Mouse (Mus musculus) lung, embryonic 14.5 days (tissue): ENCODE measurements at regions not wholly inside any gene's neighbourhood (a gene's known extent, or its start where the extent isn't known, plus 50 kb on each side); places are given as distances from the start of the nearest gene placed in this dataset.
"Not testable (repeated sequence)": the region's sequence is repeated elsewhere in the genome, so short reads cannot be mapped to it uniquely, and the experiment has no call there.

Source experiments
- ATAC-seq: fragments of 200-750 bp; cut with Nextera tagmentation; 2 replicates; pipeline ENCODE4 v1.8.0; 2017; ENCODE audit warnings: mild to moderate bottlenecking, moderate TSS enrichment, moderate library complexity; ENCODE audit not compliant: insufficient read depth
- DNase-seq: peaks from one replicate; pipeline ENCODE4 v3.0.0-alpha.2; 2015
- H3K27ac ChIP-seq: fragments of 300-500 bp; sonication (generic); 2 replicates; pipeline ENCODE4 v1.5.1; 2014; ENCODE audit warnings: low read depth, mild to moderate bottlenecking, moderate library complexity
- H3K27me3 ChIP-seq: fragments of 300-500 bp; sonication (generic); 2 replicates; pipeline ENCODE4 v1.6.1; 2014; ENCODE audit warnings: low read length, control low read depth; ENCODE audit not compliant: insufficient read depth
- H3K36me3 ChIP-seq: fragments of 300-500 bp; sonication (generic); 2 replicates; pipeline ENCODE4 v1.6.1; 2014; ENCODE audit warnings: control low read depth; ENCODE audit not compliant: insufficient read depth
- H3K4me1 ChIP-seq: fragments of 300-500 bp; sonication (generic); 2 replicates; pipeline ENCODE4 v1.6.1; 2014; ENCODE audit warnings: antibody characterized with exemption, control low read depth; ENCODE audit not compliant: insufficient read depth
- H3K4me2 ChIP-seq: fragments of 300-500 bp; sonication (generic); 2 replicates; pipeline ENCODE4 v1.6.1; 2014; ENCODE audit warnings: mild to moderate bottlenecking
- H3K4me3 ChIP-seq: fragments of 300-500 bp; sonication (generic); 2 replicates; pipeline ENCODE4 v1.5.1; 2014; ENCODE audit warnings: low read depth, low read length
- H3K9ac ChIP-seq: fragments of 300-500 bp; sonication (generic); 2 replicates; pipeline ENCODE4 v1.6.1; 2014
- H3K9me3 ChIP-seq: fragments of 300-500 bp; sonication (generic); 2 replicates; pipeline ENCODE4 v1.6.1; 2016; ENCODE audit warnings: low read depth, low read length, control low read depth
- CTCF ChIP-seq: IDR thresholded peaks from 2 replicates; pipeline ENCODE4 v1.5.1; 2016; ENCODE audit warnings: antibody characterized with exemption, low read depth
- WGBS: fragments of 180-500 bp; shearing (Covaris S2); extraction: QIAGEN DNeasy Blood & Tissue Kit; methylation state at CpG from one replicate; pipeline ENCODE4 v1.1.7; 2014; 5-methylcytosine and 5-hydroxymethylcytosine counted together

DNA sequence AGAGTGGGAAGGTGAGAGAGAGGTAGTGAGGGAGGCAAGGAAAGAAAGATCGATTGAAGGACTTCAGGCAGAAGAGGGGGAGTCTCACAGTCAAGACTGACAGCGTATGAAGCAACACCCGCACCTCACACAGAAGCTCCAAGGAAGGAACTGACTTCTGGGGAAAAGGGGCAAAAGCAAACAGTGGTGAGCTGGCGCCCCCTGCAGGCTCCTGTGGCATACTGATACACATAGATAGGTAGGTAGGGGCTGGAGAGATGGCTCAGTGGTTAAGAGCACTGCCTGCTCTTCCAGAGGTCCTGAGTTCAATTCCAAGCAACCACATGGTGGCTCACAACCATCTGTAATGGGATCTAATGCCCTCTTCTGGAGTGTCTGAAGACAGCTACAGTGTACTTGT is 183.0 kb downstream of the Prdm2 start:
- H3K9ac ChIP-seq, H3K27ac ChIP-seq, DNase-seq, H3K4me2 ChIP-seq, H3K4me1 ChIP-seq, ATAC-seq, H3K27me3 ChIP-seq, H3K4me3 ChIP-seq, H3K9me3 ChIP-seq, H3K36me3 ChIP-seq: not testable (repeated sequence)
- 56% methylated on average over 4 of the region's 4 CpGs for WGBS
- TF ChIP-seq CTCF, result 0 out of 2 replicates have a peak, but pooled peaks have one; percentile 21

DNA sequence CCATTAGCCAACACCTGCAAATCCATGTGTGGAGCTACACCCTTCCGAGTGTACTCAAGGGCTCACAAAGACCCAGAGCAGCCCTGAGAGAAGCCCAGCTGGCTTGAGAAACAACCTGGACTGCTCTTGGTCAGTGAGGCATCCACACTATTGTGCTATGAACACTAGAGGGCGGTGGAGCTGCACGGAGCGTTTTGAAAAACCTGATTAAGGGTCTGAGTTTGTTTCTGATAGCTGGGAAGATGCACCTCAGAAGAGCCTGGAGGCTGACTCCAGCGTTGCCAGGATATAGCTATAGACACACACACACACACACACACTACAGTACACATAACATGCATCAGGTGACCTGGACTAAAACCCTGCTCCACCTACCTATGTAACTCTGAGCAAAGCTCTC is 185.5 kb downstream of the Prdm2 start:
- H3K4me1 ChIP-seq, result no peaks in the 10 kb centered on the region
- H3K27ac ChIP-seq, result no peak overlapping the region
- no peak overlapping the region for H3K4me3 ChIP-seq
- ATAC-seq (peak; percentile 62; the same call in 1 of the 2 replicates), DNase-seq (peak; percentile 88)
- no peaks in the 10 kb centered on the region for H3K27me3 ChIP-seq
- WGBS, result 6% methylated on average over 5 of the region's 5 CpGs
- no peaks in the 10 kb centered on the region for H3K9me3 ChIP-seq
- H3K36me3 ChIP-seq, result no peaks in the 10 kb centered on the region
- H3K4me2 ChIP-seq, result no peak overlapping the region
- TF ChIP-seq CTCF, result peak; percentile 93
- H3K9ac ChIP-seq, result no peak overlapping the region

DNA sequence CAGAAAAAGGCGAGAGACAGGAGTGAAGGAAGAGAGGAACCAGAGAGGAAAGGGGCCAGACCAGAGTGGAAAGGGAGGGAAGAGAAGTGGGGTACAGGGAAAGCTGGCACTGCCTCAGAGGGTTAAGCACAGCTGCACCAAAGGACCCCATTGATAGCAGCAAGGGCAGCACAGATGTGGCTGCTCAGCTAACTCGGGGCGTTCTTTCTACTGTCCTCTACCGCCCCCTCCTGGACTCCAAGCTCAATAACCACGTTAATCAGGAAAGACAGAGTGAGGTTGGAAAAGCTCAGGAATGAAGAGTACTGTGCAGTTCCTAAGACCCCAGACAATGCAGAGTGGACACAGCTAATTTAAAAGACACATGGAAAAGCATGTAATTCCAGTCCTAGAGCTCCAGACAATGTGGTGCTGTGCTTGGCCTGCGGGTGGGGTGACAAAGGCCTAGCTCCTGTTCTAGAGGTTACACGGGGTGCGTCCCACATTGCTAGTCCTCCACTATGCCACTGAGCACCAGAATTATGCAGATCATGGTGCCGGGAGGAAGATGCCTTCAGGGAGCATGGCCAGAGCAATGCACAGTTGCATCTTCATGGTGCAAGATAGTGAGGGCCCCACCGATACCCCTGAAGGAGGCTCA is 191.4 kb downstream of the Prdm2 start:
- DNase-seq (peak; percentile 87), ATAC-seq (peak; percentile 74)
- Histone ChIP-seq H3K4me1 (no peaks in the 10 kb centered on the region), H3K27ac (no peak overlapping the region), H3K4me3 (no peak overlapping the region), H3K27me3 (peaks cover 5% of the 10 kb centered on the region; the same call in 1 of the 2 replicates), H3K9ac (no peak overlapping the region), H3K9me3 (no peaks in the 10 kb centered on the region), H3K4me2 (no peak overlapping the region), H3K36me3 (no peaks in the 10 kb centered on the region)
- peak; percentile 91 for TF ChIP-seq CTCF
- 42% methylated on average over 10 of the region's 10 CpGs for WGBS

DNA sequence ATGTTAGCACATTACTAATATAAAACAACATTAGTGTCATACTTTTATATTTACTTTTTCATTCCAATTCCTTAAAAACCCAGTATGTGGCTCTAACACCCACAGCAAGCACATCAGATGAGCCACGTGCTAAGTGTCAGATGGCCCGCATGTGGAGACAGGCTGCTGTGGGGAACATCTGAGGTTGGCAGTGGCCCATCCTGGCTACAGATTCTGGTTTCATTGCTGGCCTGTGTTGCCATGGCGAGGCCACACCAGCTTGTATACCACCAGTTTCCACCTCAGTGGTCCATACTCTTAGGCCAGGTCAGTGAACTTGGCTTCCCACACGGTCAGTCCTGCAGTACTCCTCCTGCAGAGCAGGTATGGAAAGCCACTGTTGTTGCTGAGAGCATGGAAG is 192.1 kb downstream of the Prdm2 start:
- no peak for ATAC-seq

DNA sequence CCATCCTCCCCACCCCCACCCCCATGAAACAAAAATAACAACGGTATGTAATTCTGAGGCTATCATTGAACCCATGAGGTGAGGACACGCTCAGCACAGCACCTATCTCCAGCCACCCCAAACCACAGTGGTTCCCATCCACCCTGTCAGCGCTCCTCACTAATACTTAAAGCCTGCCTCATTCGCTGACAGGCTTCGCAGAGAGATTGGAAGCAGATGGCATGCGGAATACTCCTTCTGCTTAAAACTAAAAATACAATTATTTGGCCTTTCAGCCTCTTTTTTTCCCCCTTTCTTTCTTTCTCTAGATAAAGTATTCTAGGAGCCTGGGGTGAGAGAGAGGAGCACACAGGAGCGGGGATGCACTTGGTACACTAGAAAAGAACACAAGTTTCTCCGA is 199.9 kb downstream of the Prdm2 start:
- 83% methylated on average over 8 of the region's 8 CpGs for WGBS

More for the DNA sequence above, 192.1 kb downstream of the Prdm2 start:
- Histone ChIP-seq H3K27ac (no peak overlapping the region), H3K9ac (no peak overlapping the region), H3K36me3 (no peaks in the 10 kb centered on the region), H3K4me2 (no peak overlapping the region), H3K4me1 (no peaks in the 10 kb centered on the region), H3K4me3 (no peak overlapping the region), H3K27me3 (peaks cover 5% of the 10 kb centered on the region; the same call in 1 of the 2 replicates), H3K9me3 (no peaks in the 10 kb centered on the region)
- WGBS, result 61% methylated on average over 4 of the region's 4 CpGs
- DNase-seq, result no peak
- TF ChIP-seq CTCF, result no peak

DNA sequence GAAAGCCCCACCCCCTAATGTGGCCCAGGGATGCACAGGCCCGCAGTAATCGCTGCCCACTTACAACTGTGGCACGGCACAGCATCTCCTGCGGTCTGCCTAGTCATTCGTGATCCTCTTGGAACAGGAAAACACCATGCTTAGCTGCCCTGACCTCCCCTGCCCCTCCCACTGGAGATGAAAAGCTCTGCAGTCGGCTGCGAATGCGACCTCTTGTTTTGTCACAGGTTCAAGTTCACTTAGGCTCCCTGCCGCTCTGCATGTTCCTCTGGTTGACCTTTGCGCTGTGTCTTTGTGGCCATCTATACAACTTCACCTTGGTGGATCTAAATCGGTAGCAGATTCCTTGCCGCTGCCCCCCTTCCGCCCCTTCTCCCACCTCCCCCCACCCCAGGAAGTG is 210.8 kb downstream of the Prdm2 start:
- WGBS, result 39% methylated on average over 13 of the region's 13 CpGs
- H3K4me3 ChIP-seq, result no peak overlapping the region
- H3K9me3 ChIP-seq, result no peaks in the 10 kb centered on the region
- TF ChIP-seq CTCF, result no peak
- no peak overlapping the region for H3K27ac ChIP-seq
- DNase-seq, result no peak
- H3K36me3 ChIP-seq, result no peaks in the 10 kb centered on the region
- H3K9ac ChIP-seq, result no peak overlapping the region
- no peak for ATAC-seq
- H3K4me2 ChIP-seq, result no peak overlapping the region
- no peaks in the 10 kb centered on the region for H3K4me1 ChIP-seq
- H3K27me3 ChIP-seq, result no peaks in the 10 kb centered on the region

More for the DNA sequence above, 199.9 kb downstream of the Prdm2 start:
- Histone ChIP-seq H3K9ac (no peak overlapping the region), H3K9me3 (no peaks in the 10 kb centered on the region), H3K4me1 (no peaks in the 10 kb centered on the region), H3K4me3 (no peak overlapping the region), H3K4me2 (no peak overlapping the region), H3K27ac (no peak overlapping the region), H3K36me3 (no peaks in the 10 kb centered on the region), H3K27me3 (no peaks in the 10 kb centered on the region)
- no peak for TF ChIP-seq CTCF
- DNase-seq (no peak), ATAC-seq (no peak)

DNA sequence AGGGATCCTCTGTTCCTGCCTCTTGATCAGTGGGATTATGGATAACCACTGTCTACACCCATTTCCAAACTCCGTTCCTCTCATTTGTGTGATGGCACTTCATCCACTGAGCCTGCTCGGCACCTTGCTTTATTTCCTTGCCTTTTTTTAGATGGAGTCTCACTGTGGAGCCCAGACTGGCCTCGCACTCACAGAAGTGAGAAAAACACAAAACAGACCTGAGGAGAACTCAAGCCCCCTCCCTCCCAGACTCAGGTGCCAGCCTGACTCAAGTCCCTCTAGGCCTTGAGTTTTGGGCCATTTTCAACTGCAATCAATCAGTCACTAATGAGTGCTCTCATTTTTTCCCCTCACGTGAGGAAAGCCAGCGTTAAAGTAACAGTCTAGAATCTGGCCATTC is 211.3 kb downstream of the Prdm2 start:
- WGBS, result 54% methylated on average over 5 of the region's 5 CpGs
- no peak overlapping the region for H3K4me3 ChIP-seq
- H3K4me2 ChIP-seq, result no peak overlapping the region
- H3K9me3 ChIP-seq, result no peaks in the 10 kb centered on the region
- DNase-seq (no peak), ATAC-seq (no peak)
- no peaks in the 10 kb centered on the region for H3K27me3 ChIP-seq
- no peak for TF ChIP-seq CTCF
- no peaks in the 10 kb centered on the region for H3K4me1 ChIP-seq
- H3K9ac ChIP-seq, result no peak overlapping the region
- H3K27ac ChIP-seq, result no peak overlapping the region
- H3K36me3 ChIP-seq, result no peaks in the 10 kb centered on the region
